23 mouse cellular contexts compared by ENCODE assay signal in genomic region chr12:35966098-35966767, GRCm38 (mm10). TPM values are rescaled to one million over a fixed set of nuclear protein-coding genes. Genes with fewer than 3 reads are reported as not detected.
A peak's percentile ranks its signal among the peaks of the same experiment; 100 is the strongest.
DNase-seq lines count a peak whose midpoint lies in the region; ATAC-seq lines count a peak whose summit lies in the region.
"Had no signal": no experiment of that assay in that cellular context is flagged by ENCODE, and none has a peak within 500 bp of the region (broad histone marks: within the 10 kb centered on the region; RNA-seq: fewer than 3 reads in every experiment).

No protein-coding gene starts in this region.

- H3K4me3 ChIP-seq in intestine, embryonic 14.5 days (ENCODE audit: low read depth, low read length) = no peak overlapping the region
- H3K4me3 ChIP-seq in liver, embryonic 15.5 days (replicated peaks) = no peak overlapping the region
- no peak overlapping the region for H3K4me3 ChIP-seq in midbrain, embryonic 13.5 days (replicated peaks)
- H3K4me3 ChIP-seq: embryonic facial prominence, embryonic 12.5 days; forebrain, embryonic 13.5 days; hindbrain, embryonic 15.5 days had no signal

- DNase-seq in urinary bladder, adult 18-20 months (ENCODE audit: low spot score in 2 of 2) = peak; percentile 6 to 8
- DNase-seq in urinary bladder, postnatal 4 days (ENCODE audit: low spot score in 2 of 2) = no peak
- no peak for DNase-seq in intestine, embryonic 14.5 days (ENCODE audit: low spot score)
- no peak for DNase-seq in cerebellum, adult 8-10 months
- no peak for DNase-seq in gastrocnemius, postnatal 14 days
- DNase-seq: B cell, adult 2 months; cerebellum, postnatal 14 days; heart, postnatal 10 days; kidney, postnatal 14 days; lung, adult 2 months; right cerebral cortex, adult 18-20 months; thymus, adult 2 months had no signal

- no peaks in the 10 kb centered on the region for H3K9me3 ChIP-seq in intestine, embryonic 14.5 days (ENCODE audit: control insufficient read depth, low read length)
- H3K9me3 ChIP-seq in liver, embryonic 15.5 days (replicated peaks) = no peaks in the 10 kb centered on the region
- no peaks in the 10 kb centered on the region for H3K9me3 ChIP-seq in midbrain, embryonic 13.5 days
- H3K9me3 ChIP-seq: embryonic facial prominence, embryonic 12.5 days; forebrain, embryonic 13.5 days; hindbrain, embryonic 15.5 days had no signal

- H3K9ac ChIP-seq in intestine, embryonic 14.5 days (ENCODE audit: low read length) = no peak overlapping the region
- H3K9ac ChIP-seq in liver, embryonic 15.5 days = no peak overlapping the region
- no peak overlapping the region for H3K9ac ChIP-seq in midbrain, embryonic 13.5 days (replicated peaks)
- H3K9ac ChIP-seq: embryonic facial prominence, embryonic 12.5 days; forebrain, embryonic 13.5 days; hindbrain, embryonic 15.5 days had no signal

- H3K27ac ChIP-seq in intestine, embryonic 14.5 days (ENCODE audit: low read depth) = no peak overlapping the region
- H3K27ac ChIP-seq in liver, embryonic 15.5 days (replicated peaks) = no peak overlapping the region
- no peak overlapping the region for H3K27ac ChIP-seq in midbrain, embryonic 13.5 days
- H3K27ac ChIP-seq: embryonic facial prominence, embryonic 12.5 days; forebrain, embryonic 13.5 days; hindbrain, embryonic 15.5 days had no signal

- H3K27me3 ChIP-seq in intestine, embryonic 14.5 days (replicated peaks; ENCODE audit: control insufficient read depth, insufficient read depth, low read length) = no peaks in the 10 kb centered on the region
- H3K27me3 ChIP-seq in liver, embryonic 15.5 days = no peaks in the 10 kb centered on the region
- H3K27me3 ChIP-seq in midbrain, embryonic 13.5 days = no peaks in the 10 kb centered on the region
- H3K27me3 ChIP-seq: embryonic facial prominence, embryonic 12.5 days; forebrain, embryonic 13.5 days; hindbrain, embryonic 15.5 days had no signal

- intact Hi-C loops in gastrocnemius, postnatal 14 days (cut with DNase I; ENCODE audit: low total_unique reads) = no loop called here

- H3K4me2 ChIP-seq in intestine, embryonic 14.5 days (ENCODE audit: low read length) = no peak overlapping the region
- no peak overlapping the region; the same call in 1 of the 2 replicates for H3K4me2 ChIP-seq in liver, embryonic 15.5 days
- no peak overlapping the region for H3K4me2 ChIP-seq in midbrain, embryonic 13.5 days (replicated peaks)
- H3K4me2 ChIP-seq: embryonic facial prominence, embryonic 12.5 days; forebrain, embryonic 13.5 days; hindbrain, embryonic 15.5 days had no signal

- peak; percentile 76; the same call in 1 of the 2 replicates for ATAC-seq in intestine, embryonic 14.5 days (replicated peaks; ENCODE audit: low FRiP score, low TSS enrichment, low read depth)
- ATAC-seq in liver, embryonic 15.5 days (ENCODE audit: insufficient read depth) = peak; percentile 52; the same call in 1 of the 2 replicates
- no peak for ATAC-seq in midbrain, embryonic 13.5 days
- ATAC-seq: forebrain, embryonic 13.5 days had no signal

- WGBS in intestine, embryonic 14.5 days = 49% methylated on average over 7 of the region's 7 CpGs
- WGBS in liver, embryonic 15.5 days (ENCODE audit: insufficient replicate concordance) = 31% methylated on average over 7 of the region's 7 CpGs
- 74% methylated on average over 7 of the region's 7 CpGs for WGBS in midbrain, embryonic 13.5 days

- no peaks in the 10 kb centered on the region for H3K4me1 ChIP-seq in intestine, embryonic 14.5 days (replicated peaks; ENCODE audit: control insufficient read depth, insufficient read depth, low read length)
- H3K4me1 ChIP-seq in liver, embryonic 15.5 days (replicated peaks) = peaks cover 7% of the 10 kb centered on the region
- H3K4me1 ChIP-seq in midbrain, embryonic 13.5 days (replicated peaks) = no peaks in the 10 kb centered on the region
- H3K4me1 ChIP-seq: embryonic facial prominence, embryonic 12.5 days; forebrain, embryonic 13.5 days; hindbrain, embryonic 15.5 days had no signal

- H3K36me3 ChIP-seq in intestine, embryonic 14.5 days (ENCODE audit: control insufficient read depth, insufficient read depth, low read length) = no peaks in the 10 kb centered on the region
- H3K36me3 ChIP-seq in liver, embryonic 15.5 days (replicated peaks) = no peaks in the 10 kb centered on the region
- no peaks in the 10 kb centered on the region for H3K36me3 ChIP-seq in midbrain, embryonic 13.5 days
- H3K36me3 ChIP-seq: embryonic facial prominence, embryonic 12.5 days; hindbrain, embryonic 15.5 days had no signal

RNA-seq across cellular contexts. Expression of gene Agr2, which starts 26.5 kb away (rescaled TPM):
- polyA plus RNA-seq in intestine, embryonic 14.5 days (2014; fragmentation: Nextera tagmentation; extraction: Ambion mirVana) = 33.5 and 64.9 TPM in 2 replicates
- polyA plus RNA-seq in liver, embryonic 15.5 days (2015; fragmentation: Nextera tagmentation; extraction: Ambion mirVana) = 0.23 and 0.25 TPM in 2 replicates
- not detected for total RNA-seq in gastrocnemius, postnatal 14 days (2021)
- 0.98 and 1.3 TPM in 2 replicates for polyA plus RNA-seq in midbrain, embryonic 13.5 days (2015; fragmentation: Nextera tagmentation; extraction: Ambion mirVana)
- total RNA-seq: ES-E14; heart, postnatal 10 days; layer of hippocampus, postnatal 10 days; left cerebral cortex, postnatal 25 days; neutrophil, adult 5-6 weeks had no signal
- polyA plus RNA-seq: brain, embryonic 14.5 days had no signal

RNA-seq across cellular contexts. Expression of gene Agr3, which starts 40.8 kb away (rescaled TPM):
- not detected in 2 replicates for polyA plus RNA-seq in intestine, embryonic 14.5 days (2014; fragmentation: Nextera tagmentation; extraction: Ambion mirVana)
- polyA plus RNA-seq in liver, embryonic 15.5 days (2015; fragmentation: Nextera tagmentation; extraction: Ambion mirVana) = not detected in 2 replicates
- not detected for total RNA-seq in gastrocnemius, postnatal 14 days (2021)
- polyA plus RNA-seq in midbrain, embryonic 13.5 days (2015; fragmentation: Nextera tagmentation; extraction: Ambion mirVana) = not detected in 2 replicates
- total RNA-seq: ES-E14; heart, adult 8-10 months; heart, postnatal 10 days; layer of hippocampus, postnatal 10 days; left cerebral cortex, postnatal 25 days; neutrophil, adult 5-6 weeks had no signal
- polyA plus RNA-seq: brain, embryonic 14.5 days; forebrain, embryonic 13.5 days had no signal

Comparison
In these comparisons a context has a peak if more than half of its experiments do, and no peak if none do; other contexts are left out.
1. DNase-seq: peak in urinary bladder, adult 18-20 months (2 of 2); none in urinary bladder, postnatal 4 days (0 of 2), intestine, embryonic 14.5 days (single experiment), cerebellum, adult 8-10 months (single experiment) and gastrocnemius, postnatal 14 days (single experiment).
2. RNA of gene Agr2, which starts 26.5 kb away (polyA plus RNA-seq): 33.5 to 64.9 TPM in intestine, embryonic 14.5 days; 0.98 to 1.3 TPM in midbrain, embryonic 13.5 days and 0.23 to 0.25 TPM in liver, embryonic 15.5 days; every median in the first group is over 10 times any median in the second.